17 mouse cellular contexts compared by ENCODE assay signal in the genomic region with DNA sequence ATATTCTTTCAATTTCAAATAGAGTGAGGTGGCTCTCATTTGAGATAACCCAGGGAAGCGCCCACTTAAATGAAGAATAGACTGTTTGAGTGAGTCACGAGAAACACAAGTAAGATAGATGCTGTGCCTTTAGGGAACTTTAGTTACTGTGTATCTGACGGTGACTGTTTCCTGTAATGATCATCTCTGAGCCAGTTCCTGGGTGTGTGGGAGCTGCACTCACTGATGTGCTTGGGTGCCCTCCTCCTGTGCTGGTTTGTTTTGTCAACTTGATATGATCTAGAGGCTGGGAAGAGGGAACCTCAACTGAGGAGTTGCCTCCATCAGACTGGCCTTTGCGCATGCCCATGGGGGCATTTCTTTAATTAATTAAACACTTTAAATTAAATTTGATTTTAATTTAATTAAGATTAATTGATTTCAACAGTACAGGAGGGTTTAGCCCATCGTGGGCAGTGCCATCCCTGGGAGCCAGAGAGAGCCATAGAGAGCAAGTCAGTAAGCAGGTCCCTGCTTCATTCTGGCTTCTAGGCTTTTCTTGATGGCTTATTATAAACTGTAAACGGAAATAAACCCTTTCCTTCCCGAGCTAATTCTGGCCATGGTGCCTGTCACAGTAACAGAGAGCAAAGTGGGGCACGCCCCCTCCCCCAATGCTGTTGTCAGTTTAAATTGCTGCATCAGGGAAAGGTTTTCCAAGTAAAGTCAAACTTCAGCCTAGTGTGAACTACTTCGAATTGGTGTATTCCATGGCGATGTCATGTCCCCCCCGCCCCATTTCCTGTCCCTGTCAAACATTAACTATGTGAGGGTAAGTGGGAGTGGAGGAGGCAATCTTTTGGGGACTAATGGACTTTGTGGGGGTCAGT.
A peak's percentile ranks its signal among the peaks of the same experiment; 100 is the strongest.
DNase-seq lines count a peak whose midpoint lies in the region; ATAC-seq and TF ChIP-seq lines count a peak whose summit lies in the region.
"Had no signal": no experiment of that assay in that cellular context is flagged by ENCODE, and none has a peak within 500 bp of the region (broad histone marks: within the 10 kb centered on the region; RNA-seq: fewer than 3 reads in every experiment).

No protein-coding gene starts in this region.

- peak; percentile 10; the same call in 1 of the 2 replicates for ATAC-seq in liver, embryonic 13.5 days (ENCODE audit: low read depth)
- no peak for ATAC-seq in liver, embryonic 12.5 days
- ATAC-seq in liver, postnatal 0 days = no peak
- no peak for ATAC-seq in forebrain, embryonic 16.5 days
- ATAC-seq: Patski had no signal

- no peaks in the 10 kb centered on the region for H3K27me3 ChIP-seq in heart, embryonic 10.5 days (ENCODE audit: insufficient read depth, poor library complexity, severe bottlenecking)
- no peaks in the 10 kb centered on the region for H3K27me3 ChIP-seq in liver, embryonic 13.5 days
- H3K27me3 ChIP-seq in liver, embryonic 12.5 days (replicated peaks) = no peaks in the 10 kb centered on the region
- H3K27me3 ChIP-seq in MEL (ENCODE audit: control insufficient read depth in 1 of 2, insufficient read depth in 2 of 2, low read length in 2 of 2) = no peaks in the 10 kb centered on the region
- H3K27me3 ChIP-seq in liver, postnatal 0 days (ENCODE audit: insufficient read depth, low read length) = no peaks in the 10 kb centered on the region
- no peaks in the 10 kb centered on the region for H3K27me3 ChIP-seq in forebrain, embryonic 16.5 days (replicated peaks; ENCODE audit: control insufficient read depth, insufficient read depth, low read length)
- H3K27me3 ChIP-seq: neural tube, embryonic 13.5 days; Patski had no signal

- TF ChIP-seq POLR2A in MEL (IDR thresholded peaks at IDR 0.05; ENCODE audit: control insufficient read depth in 1 of 2, insufficient read depth in 1 of 2, low read depth in 1 of 2, low read length in 2 of 2, poor library complexity in 1 of 2) = no peak

- no peak overlapping the region for H3K4me2 ChIP-seq in liver, embryonic 13.5 days
- H3K4me2 ChIP-seq in liver, embryonic 12.5 days = no peak overlapping the region
- H3K4me2 ChIP-seq in liver, postnatal 0 days (ENCODE audit: low read depth, low read length) = no peak overlapping the region
- H3K4me2 ChIP-seq in forebrain, embryonic 16.5 days (ENCODE audit: low read length) = no peak overlapping the region
- H3K4me2 ChIP-seq: neural tube, embryonic 13.5 days had no signal

- TF ChIP-seq EP300 in MEL (IDR thresholded peaks at IDR 0.05; ENCODE audit: low read depth in 1 of 2, low read length in 2 of 2) = peak; percentile 50 to 65; a peak in 3 of 4 replicates
- TF ChIP-seq EP300 in liver, postnatal 0 days (IDR thresholded peaks at IDR 0.05; ENCODE audit: low read depth) = no peak

- no peak for DNase-seq in heart, embryonic 10.5 days (ENCODE audit: low spot score)
- no peak for DNase-seq in heart, adult 9 months (ENCODE audit: low spot score in 2 of 2)
- DNase-seq in liver, embryonic 13.5 days = no peak
- DNase-seq in MEL (ENCODE audit: low read depth, low spot score) = peak; percentile 66
- no peak for DNase-seq in liver, postnatal 0 days
- no peak for DNase-seq in embryo, embryonic 9.5 days (ENCODE audit: extremely low spot score)
- DNase-seq: adrenal gland, postnatal 25 days; cerebellum, adult 9-10 months; gastrocnemius, postnatal 25 days; layer of hippocampus, postnatal 36 days; lung, postnatal 14 days; right cerebral cortex, postnatal 4 days had no signal

- H3K9ac ChIP-seq in liver, embryonic 13.5 days = no peak overlapping the region
- no peak overlapping the region for H3K9ac ChIP-seq in liver, embryonic 12.5 days
- no peak overlapping the region for H3K9ac ChIP-seq in MEL (ENCODE audit: control insufficient read depth, low read depth, low read length, poor library complexity, severe bottlenecking)
- H3K9ac ChIP-seq in liver, postnatal 0 days (replicated peaks) = no peak overlapping the region
- no peak overlapping the region for H3K9ac ChIP-seq in forebrain, embryonic 16.5 days (replicated peaks; ENCODE audit: low read depth, low read length)
- H3K9ac ChIP-seq: neural tube, embryonic 13.5 days had no signal

- no peaks in the 10 kb centered on the region for H3K79me2 ChIP-seq in MEL (ENCODE audit: control insufficient read depth, insufficient read depth, low read length, poor library complexity)

- WGBS in heart, embryonic 10.5 days = 64% methylated on average over 11 of the region's 11 CpGs
- WGBS in liver, embryonic 13.5 days (ENCODE audit: insufficient replicate concordance) = 30% methylated on average over 11 of the region's 11 CpGs
- WGBS in liver, embryonic 12.5 days (ENCODE audit: insufficient replicate concordance) = 39% methylated on average over 11 of the region's 11 CpGs
- WGBS in liver, postnatal 0 days (ENCODE audit: insufficient replicate concordance) = 32% methylated on average over 11 of the region's 11 CpGs
- 83% methylated on average over 11 of the region's 11 CpGs for WGBS in forebrain, embryonic 16.5 days

- peak overlapping the region; percentile 26 for H3K27ac ChIP-seq in heart, embryonic 10.5 days
- H3K27ac ChIP-seq in liver, embryonic 13.5 days = no peak overlapping the region
- H3K27ac ChIP-seq in liver, embryonic 12.5 days = no peak overlapping the region
- H3K27ac ChIP-seq in MEL (ENCODE audit: control insufficient read depth, low read depth, low read length) = peak overlapping the region; percentile 58; the same call in 1 of the 2 replicates
- H3K27ac ChIP-seq in liver, postnatal 0 days (ENCODE audit: low read depth) = peak overlapping the region; percentile 59
- no peak overlapping the region for H3K27ac ChIP-seq in forebrain, embryonic 16.5 days (ENCODE audit: low read length)
- H3K27ac ChIP-seq: midbrain, embryonic 10.5 days; neural tube, embryonic 13.5 days had no signal

- TF ChIP-seq CTCF in MEL (IDR thresholded peaks at IDR 0.05 in 2 of 3, conservative IDR thresholded peaks at IDR 0.05 in 1 of 3; ENCODE audit: control insufficient read depth in 1 of 3, insufficient read depth in 1 of 3, low read depth in 2 of 3, low read length in 3 of 3, poor library complexity in 1 of 3, severe bottlenecking in 1 of 3) = no peak
- no peak for TF ChIP-seq CTCF in liver, postnatal 0 days (IDR thresholded peaks at IDR 0.05; ENCODE audit: low read depth)

- H3K4me3 ChIP-seq in heart, embryonic 10.5 days = no peak overlapping the region
- no peak overlapping the region for H3K4me3 ChIP-seq in liver, embryonic 13.5 days (replicated peaks)
- no peak overlapping the region for H3K4me3 ChIP-seq in liver, embryonic 12.5 days
- no peak overlapping the region for H3K4me3 ChIP-seq in MEL (ENCODE audit: control insufficient read depth in 1 of 2, insufficient read depth in 1 of 2, low read depth in 2 of 2, low read length in 2 of 2)
- H3K4me3 ChIP-seq in liver, postnatal 0 days (ENCODE audit: low read depth, low read length) = no peak overlapping the region
- no peak overlapping the region for H3K4me3 ChIP-seq in forebrain, embryonic 16.5 days (replicated peaks; ENCODE audit: low read length)
- H3K4me3 ChIP-seq: midbrain, embryonic 10.5 days; neural tube, embryonic 13.5 days had no signal

- peaks cover 38% of the 10 kb centered on the region for H3K4me1 ChIP-seq in heart, embryonic 10.5 days
- H3K4me1 ChIP-seq in liver, embryonic 13.5 days (replicated peaks) = peaks cover 27% of the 10 kb centered on the region
- H3K4me1 ChIP-seq in liver, embryonic 12.5 days = peaks cover 35% of the 10 kb centered on the region
- peaks cover 19 to 24% of the 10 kb centered on the region in 2 experiments for H3K4me1 ChIP-seq in MEL (ENCODE audit: control insufficient read depth in 1 of 2, insufficient read depth in 2 of 2, low read length in 2 of 2)
- peaks cover 23% of the 10 kb centered on the region for H3K4me1 ChIP-seq in liver, postnatal 0 days (ENCODE audit: insufficient read depth)
- no peaks in the 10 kb centered on the region for H3K4me1 ChIP-seq in forebrain, embryonic 16.5 days (replicated peaks; ENCODE audit: control insufficient read depth, insufficient read depth, low read length)

- no peaks in the 10 kb centered on the region for H3K9me3 ChIP-seq in heart, embryonic 10.5 days
- H3K9me3 ChIP-seq in liver, embryonic 13.5 days (replicated peaks) = no peaks in the 10 kb centered on the region
- no peaks in the 10 kb centered on the region for H3K9me3 ChIP-seq in liver, embryonic 12.5 days (replicated peaks)
- no peaks in the 10 kb centered on the region for H3K9me3 ChIP-seq in MEL (replicated peaks; ENCODE audit: insufficient read depth, low read length)
- H3K9me3 ChIP-seq in liver, postnatal 0 days (ENCODE audit: low read length) = no peaks in the 10 kb centered on the region
- H3K9me3 ChIP-seq in forebrain, embryonic 16.5 days (ENCODE audit: control insufficient read depth, low read length) = no peaks in the 10 kb centered on the region
- H3K9me3 ChIP-seq: midbrain, embryonic 10.5 days; neural tube, embryonic 13.5 days had no signal

- no peak for TF ChIP-seq RAD21 in MEL (IDR thresholded peaks at IDR 0.05; ENCODE audit: low read depth, low read length)

- H3K36me3 ChIP-seq in heart, embryonic 10.5 days = no peaks in the 10 kb centered on the region
- no peaks in the 10 kb centered on the region for H3K36me3 ChIP-seq in liver, embryonic 13.5 days
- H3K36me3 ChIP-seq in liver, embryonic 12.5 days = no peaks in the 10 kb centered on the region
- H3K36me3 ChIP-seq in MEL (ENCODE audit: control insufficient read depth in 1 of 2, insufficient read depth in 2 of 2, low read length in 2 of 2) = peaks cover 0 to 23% of the 10 kb centered on the region in 2 experiments; a peak in 2 of 4 replicates
- no peaks in the 10 kb centered on the region for H3K36me3 ChIP-seq in liver, postnatal 0 days (replicated peaks; ENCODE audit: insufficient read depth, low read length)
- no peaks in the 10 kb centered on the region for H3K36me3 ChIP-seq in forebrain, embryonic 16.5 days (ENCODE audit: control insufficient read depth, insufficient read depth)
- H3K36me3 ChIP-seq: midbrain, embryonic 10.5 days; neural tube, embryonic 13.5 days had no signal

TF ChIP-seq in MEL, 35 proteins besides CTCF, POLR2A, EP300 and RAD21:
- TF ChIP-seq ELF1 (IDR thresholded peaks at IDR 0.05; ENCODE audit: low read depth, low read length) (no peak), GATA1 (IDR thresholded peaks at IDR 0.05; ENCODE audit: low read depth, low read length) (0 out of 2 replicates have a peak, but pooled peaks have one; percentile 3), SIN3A (IDR thresholded peaks at IDR 0.05; ENCODE audit: low read length) (peak; percentile 45), ZNF384 (IDR thresholded peaks at IDR 0.05; ENCODE audit: low read depth, low read length) (no peak), ETS1 (IDR thresholded peaks at IDR 0.05; ENCODE audit: low read depth, low read length) (peak; percentile 78), MAX (IDR thresholded peaks at IDR 0.05; ENCODE audit: low read length) (no peak), TCF12 (IDR thresholded peaks at IDR 0.05; ENCODE audit: low read depth, low read length) (0 out of 2 replicates have a peak, but pooled peaks have one; percentile 23), MXI1 (IDR thresholded peaks at IDR 0.05; ENCODE audit: low read depth, low read length) (no peak), NELFE (IDR thresholded peaks at IDR 0.05; ENCODE audit: low read depth, low read length) (peak; percentile 22; the same call in 1 of the 2 replicates), NRF1 (IDR thresholded peaks at IDR 0.05; ENCODE audit: insufficient read depth, low read depth, low read length, poor library complexity, severe bottlenecking) (peak; percentile 65)

Comparison
In these comparisons a context has a peak if more than half of its experiments do, and no peak if none do; other contexts are left out.
1. H3K27ac ChIP-seq: peak in heart, embryonic 10.5 days (single experiment), MEL (single experiment) and liver, postnatal 0 days (single experiment); none in liver, embryonic 13.5 days (single experiment), liver, embryonic 12.5 days (single experiment) and forebrain, embryonic 16.5 days (single experiment).